Mouse (Mus musculus) gonadal fat pad, adult 2 months (tissue): ENCODE results near the gene Best1. TPM values are rescaled to one million over a fixed set of nuclear protein-coding genes. Genes with fewer than 3 reads are reported as not detected.
A peak's percentile ranks its signal among the peaks of the same experiment; 100 is the strongest.
"Not testable (repeated sequence)": the region's sequence is repeated elsewhere in the genome, so short reads cannot be mapped to it uniquely, and the experiment has no call there.

Experiments
- DNase-seq: peaks from one replicate; pipeline ENCODE4 v3.0.0-alpha.2; 2012; ENCODE audit warnings: low read depth
- polyA plus RNA-seq: library from polyadenylated mRNA; depleted of rRNA; stranded (reverse); fragments of >200 nt; gene quantifications from 2 replicates; pipeline ENCODE4 v1.2.3, GENCODE M21; 2012

Gene Best1
- polyA plus RNA-seq, 1 experiment: 2.0 TPM

GRCm38 (mm10) chr19:9989884-9990256, 11.6 kb downstream of the Best1 start:
- no peak for DNase-seq

GRCm38 (mm10) chr19:9989171-9989883, 12.1 kb downstream of the Best1 start:
- no peak for DNase-seq

GRCm38 (mm10) chr19:9987593-9987992, 13.8 kb downstream of the Best1 start:
- no peak for DNase-seq

GRCm38 (mm10) chr19:9987192-9987591, 14.2 kb downstream of the Best1 start:
- DNase-seq: no peak

- DNase-seq: no peak
Measured at GRCm38 (mm10) chr19:9985900-9986421, 15.5 kb downstream of the Best1 start.

- no peak for DNase-seq
Measured at GRCm38 (mm10) chr19:9985190-9985899, 16.1 kb downstream of the Best1 start.

- DNase-seq: no peak
Measured at GRCm38 (mm10) chr19:9984111-9985055, 17.1 kb downstream of the Best1 start.

- DNase-seq: peak; percentile 27
Measured at GRCm38 (mm10) chr19:9982852-9983542, 18.4 kb downstream of the Best1 start.

GRCm38 (mm10) chr19:9982151-9982851, 19.1 kb downstream of the Best1 start:
- peak; percentile 45 for DNase-seq

GRCm38 (mm10) chr19:9981621-9982020, 19.8 kb downstream of the Best1 start:
- DNase-seq: no peak

- DNase-seq: no peak
Measured at GRCm38 (mm10) chr19:9980258-9980657, 21.2 kb downstream of the Best1 start, which contains the start of gene Fth1. Fth1 (plus strand) TSS chr19:9980598.

- DNase-seq: no peak
Measured at GRCm38 (mm10) chr19:9979156-9979555, 22.3 kb downstream of the Best1 start.

- DNase-seq: no peak
Measured at GRCm38 (mm10) chr19:9978431-9978951, 22.9 kb downstream of the Best1 start.

GRCm38 (mm10) chr19:9977085-9977484, 24.3 kb downstream of the Best1 start:
- no peak for DNase-seq

GRCm38 (mm10) chr19:9974853-9975252, 26.6 kb downstream of the Best1 start:
- not testable (repeated sequence) for DNase-seq

- no peak for DNase-seq
Measured at GRCm38 (mm10) chr19:9968081-9968787, 33.2 kb downstream of the Best1 start.

- no peak for DNase-seq
Measured at GRCm38 (mm10) chr19:9966096-9966867, 35.2 kb downstream of the Best1 start.

- no peak for DNase-seq
Measured at GRCm38 (mm10) chr19:9964205-9964916, 37.1 kb downstream of the Best1 start.
